Mouse (Mus musculus): ENCODE measurements around the gene Spryd3. TPM values are rescaled to one million over a fixed set of nuclear protein-coding genes. Genes with fewer than 3 reads are reported as not detected.

Gene Spryd3
- polyA plus RNA-seq, 1 experiment = 47.1 TPM

DNA sequence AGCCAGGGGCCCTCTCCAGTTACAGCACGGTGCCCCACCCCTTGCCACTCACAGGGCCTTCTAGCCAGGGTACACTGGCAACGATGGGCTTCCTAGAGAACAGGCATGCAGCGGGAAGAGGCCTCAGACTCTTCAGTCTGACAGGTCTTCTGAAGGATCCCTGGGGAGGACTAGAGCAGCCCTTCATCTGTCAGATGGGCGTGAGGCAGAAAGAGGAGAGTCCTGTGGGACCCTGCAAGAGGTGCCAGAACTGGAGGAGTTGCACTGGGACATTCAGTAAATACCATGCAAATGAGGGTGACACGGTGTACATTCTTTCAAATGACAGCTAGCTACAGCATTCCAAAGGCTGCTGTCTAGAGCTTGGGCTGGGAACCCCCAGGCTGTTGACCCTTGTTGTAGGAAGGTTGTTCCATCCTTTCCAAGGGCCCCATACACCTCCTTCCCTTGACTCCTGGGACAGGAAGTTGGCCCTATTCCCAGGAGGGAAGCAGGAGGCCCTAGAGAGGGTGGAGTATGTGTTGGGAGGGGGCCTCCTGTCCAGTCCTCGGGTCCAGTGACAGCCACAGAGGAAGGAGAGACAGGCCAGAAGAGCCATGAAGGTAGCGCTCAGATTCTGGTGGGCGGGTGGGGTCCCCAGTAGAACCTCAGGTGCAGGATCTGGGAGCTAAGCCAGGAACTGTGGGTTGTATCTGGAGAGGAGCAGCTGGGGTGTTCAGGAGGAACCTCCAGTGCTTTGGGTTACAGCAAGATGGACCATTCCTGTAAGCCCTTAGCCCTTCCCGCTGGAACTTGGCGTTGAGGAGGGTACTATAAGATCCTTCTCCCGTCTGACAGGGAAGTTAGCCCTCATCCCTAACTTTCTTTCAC, 34.1 kb downstream of the Spryd3 start:
- TF ChIP-seq FOSL1 (IDR thresholded peaks at IDR 0.05; ENCODE audit: insufficient read depth, low read length, poor library complexity, severe bottlenecking) (no peak), CTCF (IDR thresholded peaks at IDR 0.05; ENCODE audit: control insufficient read depth, insufficient read depth, insufficient read length) (no peak), MAX (IDR thresholded peaks at IDR 0.05) (no peak), USF1 (IDR thresholded peaks at IDR 0.05; ENCODE audit: low read depth) (no peak), MYOD1 (IDR thresholded peaks at IDR 0.05; ENCODE audit: control insufficient read depth, insufficient read length, low read depth) (no peak), MYOG (IDR thresholded peaks at IDR 0.05; ENCODE audit: control insufficient read depth, extremely low read depth, insufficient read length) (no peak), CEBPB (IDR thresholded peaks at IDR 0.05; ENCODE audit: low read depth) (no peak)
- Histone ChIP-seq H3K79me3 (ENCODE audit: low read depth) (peaks cover 6% of the 10 kb centered on the region), H3K36me3 (ENCODE audit: control insufficient read depth, insufficient read depth) (peaks cover 44% of the 10 kb centered on the region), H3K4me3 (ENCODE audit: insufficient read depth, poor library complexity, severe bottlenecking) (peak overlapping the region; percentile 63), H3K27me3 (ENCODE audit: control insufficient read depth, insufficient read depth, insufficient read length) (no peaks in the 10 kb centered on the region), H3K79me2 (ENCODE audit: control insufficient read depth, insufficient read depth) (peaks cover 56% of the 10 kb centered on the region), H3ac (ENCODE audit: control insufficient read depth, insufficient read length, low read depth) (peak overlapping the region; percentile 72)

GRCm38 (mm10) chr15:102100996-102101671, 34.9 kb downstream of the Spryd3 start:
- Histone ChIP-seq H3K36me3 (ENCODE audit: control insufficient read depth, insufficient read depth) (peaks cover 44% of the 10 kb centered on the region), H3K27me3 (ENCODE audit: control insufficient read depth, insufficient read depth, insufficient read length) (no peaks in the 10 kb centered on the region), H3ac (ENCODE audit: control insufficient read depth, insufficient read length, low read depth) (peak overlapping the region; percentile 74), H3K79me2 (ENCODE audit: control insufficient read depth, insufficient read depth) (peaks cover 56% of the 10 kb centered on the region), H3K4me3 (ENCODE audit: insufficient read depth, poor library complexity, severe bottlenecking) (peak overlapping the region; percentile 12), H3K79me3 (ENCODE audit: low read depth) (peaks cover 6% of the 10 kb centered on the region)
- TF ChIP-seq MYOG (IDR thresholded peaks at IDR 0.05; ENCODE audit: control insufficient read depth, extremely low read depth, insufficient read length) (no peak), MAX (IDR thresholded peaks at IDR 0.05) (no peak), USF1 (IDR thresholded peaks at IDR 0.05; ENCODE audit: low read depth) (no peak), CEBPB (IDR thresholded peaks at IDR 0.05; ENCODE audit: low read depth) (no peak), CTCF (IDR thresholded peaks at IDR 0.05; ENCODE audit: control insufficient read depth, insufficient read depth, insufficient read length) (no peak), MYOD1 (IDR thresholded peaks at IDR 0.05; ENCODE audit: control insufficient read depth, insufficient read length, low read depth) (no peak), FOSL1 (IDR thresholded peaks at IDR 0.05; ENCODE audit: insufficient read depth, low read length, poor library complexity, severe bottlenecking) (no peak)

DNA sequence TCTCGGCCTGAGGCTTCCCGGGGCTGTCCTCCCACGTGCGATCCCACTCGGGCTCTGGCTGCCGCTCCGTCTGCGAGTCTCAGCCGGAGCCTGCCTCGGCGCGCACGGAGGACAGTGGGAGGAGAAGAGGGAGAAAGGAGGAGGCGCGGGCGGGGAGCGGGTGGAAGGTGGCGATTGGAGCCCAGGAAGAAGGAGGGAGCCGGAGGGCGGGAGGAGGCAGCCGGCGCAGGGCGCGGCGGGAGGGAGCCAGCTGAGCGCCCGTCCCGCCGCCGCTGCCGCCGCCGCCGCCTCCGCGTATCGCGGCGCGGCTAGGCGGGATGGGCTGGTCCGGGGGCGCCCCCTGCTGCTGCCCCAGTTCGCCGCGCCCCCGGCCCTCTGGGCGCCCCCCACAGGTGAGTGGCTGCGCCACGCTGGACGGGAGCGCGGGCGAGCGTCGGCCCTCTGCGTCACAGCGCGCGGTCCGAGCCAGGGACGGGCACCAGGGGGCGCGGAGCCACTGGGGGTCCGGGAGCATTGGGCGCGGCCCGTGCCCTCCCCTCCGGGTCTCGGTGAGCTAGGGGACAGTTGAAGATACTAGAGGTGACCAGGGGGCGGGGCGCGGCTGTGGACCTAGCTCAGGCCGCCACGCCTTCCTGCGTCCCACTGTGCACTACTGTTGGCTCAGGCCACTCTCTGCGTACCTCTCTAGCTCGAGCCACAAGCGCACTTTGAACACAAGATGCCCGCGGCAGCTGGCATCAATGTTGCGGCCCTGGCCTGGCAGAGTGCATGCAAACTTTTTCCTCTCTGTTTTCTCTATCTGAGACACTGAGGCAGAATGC, 35.7 kb downstream of the Spryd3 start, which contains the start of gene Tns2:
Gene Tns2 (plus strand): TSS at position 253 of the 821 bp plus-strand sequence.
- peaks cover 56% of the 10 kb centered on the region for H3K79me2 ChIP-seq (ENCODE audit: control insufficient read depth, insufficient read depth)

DNA sequence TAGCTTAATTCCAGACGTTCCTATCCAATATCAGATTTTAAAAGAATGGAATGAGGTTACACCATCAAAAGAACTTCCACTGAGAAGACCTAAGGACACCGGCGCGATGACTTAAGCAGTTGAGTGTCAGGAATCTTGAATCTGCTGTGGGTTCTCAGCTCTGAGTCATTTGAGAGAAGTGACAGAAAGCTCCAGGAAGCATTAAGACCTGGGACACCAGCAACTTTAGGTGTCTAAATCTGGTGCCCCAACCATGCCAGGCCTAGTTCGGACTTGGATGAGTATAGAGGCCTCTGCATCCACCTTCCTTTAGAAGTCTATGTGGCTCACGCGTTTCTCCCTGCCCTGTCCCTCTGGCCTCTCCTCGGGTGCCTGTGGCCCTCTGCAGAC, 36.3 kb downstream of the Spryd3 start:
- Histone ChIP-seq H3K4me3 (ENCODE audit: insufficient read depth, poor library complexity, severe bottlenecking) (peak overlapping the region; percentile 12), H3ac (ENCODE audit: control insufficient read depth, insufficient read length, low read depth) (peak overlapping the region; percentile 74), H3K79me2 (ENCODE audit: control insufficient read depth, insufficient read depth) (peaks cover 56% of the 10 kb centered on the region), H3K36me3 (ENCODE audit: control insufficient read depth, insufficient read depth) (peaks cover 47% of the 10 kb centered on the region), H3K27me3 (ENCODE audit: control insufficient read depth, insufficient read depth, insufficient read length) (no peaks in the 10 kb centered on the region), H3K79me3 (ENCODE audit: low read depth) (peaks cover 13% of the 10 kb centered on the region)
- TF ChIP-seq CEBPB (IDR thresholded peaks at IDR 0.05; ENCODE audit: low read depth) (no peak), MYOD1 (IDR thresholded peaks at IDR 0.05; ENCODE audit: control insufficient read depth, insufficient read length, low read depth) (no peak), FOSL1 (IDR thresholded peaks at IDR 0.05; ENCODE audit: insufficient read depth, low read length, poor library complexity, severe bottlenecking) (no peak), USF1 (IDR thresholded peaks at IDR 0.05; ENCODE audit: low read depth) (no peak), CTCF (IDR thresholded peaks at IDR 0.05; ENCODE audit: control insufficient read depth, insufficient read depth, insufficient read length) (no peak), MAX (IDR thresholded peaks at IDR 0.05) (no peak), MYOG (IDR thresholded peaks at IDR 0.05; ENCODE audit: control insufficient read depth, extremely low read depth, insufficient read length) (no peak)

More for the DNA sequence above, 35.7 kb downstream of the Spryd3 start, which contains the start of gene Tns2:
- TF ChIP-seq CTCF (IDR thresholded peaks at IDR 0.05; ENCODE audit: control insufficient read depth, insufficient read depth, insufficient read length) (peak; percentile 99), MAX (IDR thresholded peaks at IDR 0.05) (no peak), USF1 (IDR thresholded peaks at IDR 0.05; ENCODE audit: low read depth) (no peak), MYOD1 (IDR thresholded peaks at IDR 0.05; ENCODE audit: control insufficient read depth, insufficient read length, low read depth) (no peak)
- peak within 1 kb of the TSS; percentile 12 for H3K4me3 ChIP-seq (ENCODE audit: insufficient read depth, poor library complexity, severe bottlenecking)
- H3K36me3 ChIP-seq (ENCODE audit: control insufficient read depth, insufficient read depth) = peaks cover 46% of the 10 kb centered on the region
- no peaks in the 10 kb centered on the region for H3K27me3 ChIP-seq (ENCODE audit: control insufficient read depth, insufficient read depth, insufficient read length)
- H3ac ChIP-seq (ENCODE audit: control insufficient read depth, insufficient read length, low read depth) = peak within 1 kb of the TSS; percentile 74
- H3K79me3 ChIP-seq (ENCODE audit: low read depth) = peaks cover 10% of the 10 kb centered on the region

DNA sequence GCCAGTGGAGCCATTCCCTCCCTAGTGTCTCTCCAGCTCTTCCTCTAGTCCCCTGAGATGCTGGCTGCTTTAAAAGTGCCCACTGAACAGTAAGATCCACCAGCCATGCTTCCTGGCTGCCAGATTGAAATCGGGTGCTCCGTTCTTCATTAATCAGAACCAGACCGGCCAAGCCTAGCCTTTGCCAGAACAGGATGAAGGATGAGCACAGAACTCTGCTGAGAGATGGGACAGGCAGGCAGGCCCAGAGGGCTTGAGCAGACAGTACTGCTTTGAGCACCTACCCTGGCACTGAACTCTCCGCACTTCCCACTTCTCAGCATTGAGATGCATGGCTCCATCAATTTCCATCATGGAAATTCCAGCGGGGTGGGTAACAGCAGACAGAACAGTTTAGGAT, 36.8 kb downstream of the Spryd3 start:
- TF ChIP-seq MYOD1 (IDR thresholded peaks at IDR 0.05; ENCODE audit: control insufficient read depth, insufficient read length, low read depth) (no peak), MAX (IDR thresholded peaks at IDR 0.05) (no peak), CTCF (IDR thresholded peaks at IDR 0.05; ENCODE audit: control insufficient read depth, insufficient read depth, insufficient read length) (no peak), MYOG (IDR thresholded peaks at IDR 0.05; ENCODE audit: control insufficient read depth, extremely low read depth, insufficient read length) (no peak)
- peak overlapping the region; percentile 0 for H3ac ChIP-seq (ENCODE audit: control insufficient read depth, insufficient read length, low read depth)
- no peak overlapping the region for H3K4me3 ChIP-seq (ENCODE audit: insufficient read depth, poor library complexity, severe bottlenecking)
- peaks cover 11% of the 10 kb centered on the region for H3K79me3 ChIP-seq (ENCODE audit: low read depth)
- H3K27me3 ChIP-seq (ENCODE audit: control insufficient read depth, insufficient read depth, insufficient read length) = no peaks in the 10 kb centered on the region
- H3K36me3 ChIP-seq (ENCODE audit: control insufficient read depth, insufficient read depth) = peaks cover 50% of the 10 kb centered on the region
- H3K79me2 ChIP-seq (ENCODE audit: control insufficient read depth, insufficient read depth) = peaks cover 56% of the 10 kb centered on the region

Measured in C2C12 (cell line).